Mouse (Mus musculus) B cell, adult 2 months (primary cell): ENCODE results near the gene Ehd3.

ENCODE experiments used
- DNase-seq, 2 experiments: peaks; one replicate each; pipeline ENCODE4 v3.0.0; 2022

Gene Ehd3

DNA sequence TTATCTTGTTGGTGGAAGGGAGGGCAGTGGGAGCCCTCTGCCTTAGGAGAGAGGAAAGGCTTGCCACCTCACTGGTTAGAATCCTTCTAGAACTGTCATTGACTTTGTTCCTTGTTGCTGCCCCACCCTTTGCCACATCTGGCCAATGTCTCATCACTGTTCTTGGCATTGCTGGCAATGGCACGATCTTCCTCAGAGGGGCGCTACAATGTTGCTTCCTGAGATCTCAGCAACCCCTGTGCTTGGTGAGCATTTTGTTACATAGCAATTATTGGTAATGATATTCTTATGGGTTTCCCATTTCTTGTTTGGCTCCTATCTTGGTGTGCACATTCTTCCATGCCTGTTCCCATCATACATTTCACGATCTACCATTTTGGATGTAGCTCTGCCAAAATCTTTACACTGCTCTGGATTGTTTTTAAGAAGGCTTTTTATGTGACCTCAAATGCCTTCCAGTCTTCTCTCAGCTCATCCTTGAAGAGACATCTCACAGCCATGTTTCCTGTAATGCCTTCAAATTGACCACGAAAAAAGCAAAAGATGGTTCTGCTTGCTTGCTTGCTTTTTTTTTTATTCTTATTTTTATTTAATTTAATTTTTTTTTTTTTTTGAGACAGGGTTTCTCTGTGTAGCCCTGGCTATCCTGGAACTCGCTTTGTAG is at the start of gene Ehd3:
Gene Ehd3 (plus strand): TSS at position 614 of the 664 bp plus-strand sequence.
- peak in 1 of 2 experiments; percentile 25 for DNase-seq

DNA sequence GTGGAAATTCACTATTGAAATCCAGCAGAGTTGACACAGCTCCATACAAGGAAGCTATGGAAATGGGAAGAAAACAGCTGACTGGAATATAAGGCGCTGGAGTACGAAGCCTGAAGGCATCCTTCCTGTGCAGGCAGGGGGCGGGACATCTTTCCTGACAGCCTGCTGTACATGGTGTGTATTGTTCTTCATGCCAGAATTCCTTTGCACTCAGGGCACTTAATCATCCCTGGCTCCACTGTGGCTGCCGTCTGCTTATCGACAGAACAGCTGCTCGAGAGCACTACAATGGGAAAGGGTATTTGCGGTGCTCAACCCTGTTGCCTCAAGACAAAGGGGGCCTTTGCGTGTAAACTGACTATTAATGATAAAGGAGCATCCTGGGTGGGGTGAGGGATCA is 33.0 kb upstream of the Ehd3 start:
- no peak for DNase-seq

DNA sequence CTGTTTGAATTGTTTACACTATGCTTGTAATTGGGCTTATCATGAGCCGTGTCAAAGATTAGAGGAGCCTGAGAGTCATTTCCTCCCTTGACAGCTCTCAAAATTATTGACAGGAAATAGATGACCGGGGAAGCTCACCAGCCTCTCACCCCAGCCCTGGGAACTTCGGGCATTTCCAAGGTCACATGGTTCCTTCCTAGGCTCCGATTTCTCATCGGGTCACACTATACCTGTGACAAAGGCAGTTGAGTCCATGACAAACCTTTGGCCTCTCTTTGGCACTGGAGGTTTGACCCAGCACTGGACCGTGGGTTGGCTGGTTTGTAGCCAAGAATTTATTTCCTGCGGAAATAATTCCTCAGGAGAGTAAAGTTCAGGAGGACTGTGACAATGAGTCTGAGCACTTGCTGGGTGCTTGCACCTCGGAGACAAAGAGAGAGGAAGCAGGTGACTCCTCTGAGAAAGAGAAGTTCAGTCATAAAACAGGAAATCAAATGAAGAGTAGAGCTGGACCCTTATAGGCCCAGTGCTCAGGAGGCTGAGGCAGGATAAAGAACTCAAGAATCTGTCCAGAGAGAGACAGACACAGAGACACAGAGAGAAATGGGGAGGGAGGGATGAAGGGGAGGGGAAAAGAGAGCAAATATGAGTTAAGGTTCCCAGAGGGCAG is 17.2 kb upstream of the Ehd3 start:
- peak in 1 of 2 experiments; percentile 5 for DNase-seq

DNA sequence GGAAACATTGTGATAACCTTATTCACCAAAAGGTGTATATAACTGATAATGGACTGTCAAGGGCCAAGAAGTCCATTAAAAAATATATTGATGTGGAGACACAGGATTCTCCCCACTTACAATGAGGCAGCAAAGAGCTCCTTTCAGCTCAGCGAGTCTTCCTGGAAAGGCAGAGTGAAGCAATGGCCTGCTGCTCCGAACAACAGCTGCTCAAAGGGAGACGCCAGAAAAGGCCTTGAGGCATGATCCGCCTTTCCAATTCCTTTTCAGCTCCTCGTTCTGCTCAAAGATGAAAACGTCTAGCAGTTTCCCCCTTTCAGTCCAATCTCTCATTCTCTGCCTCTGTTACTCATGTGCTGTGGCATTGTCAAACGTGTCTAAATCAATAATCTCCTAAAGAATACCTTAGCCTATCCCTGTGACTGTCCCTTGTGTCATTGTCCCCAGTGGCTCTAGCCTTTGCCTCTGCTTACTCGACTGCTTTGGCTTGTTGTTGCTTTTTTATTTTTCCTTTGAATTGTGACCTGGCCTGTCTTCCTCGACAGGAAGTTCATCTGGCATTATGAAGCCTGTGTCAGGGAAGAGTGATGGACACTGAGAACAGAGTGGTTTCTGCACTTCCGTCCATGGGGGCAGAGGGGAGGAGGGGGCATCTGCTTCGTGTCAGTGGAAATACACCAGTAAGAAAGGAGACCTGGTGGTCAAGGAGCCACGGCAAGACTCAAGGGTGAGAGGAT is 13.5 kb upstream of the Ehd3 start:
- DNase-seq, result no peak

DNA sequence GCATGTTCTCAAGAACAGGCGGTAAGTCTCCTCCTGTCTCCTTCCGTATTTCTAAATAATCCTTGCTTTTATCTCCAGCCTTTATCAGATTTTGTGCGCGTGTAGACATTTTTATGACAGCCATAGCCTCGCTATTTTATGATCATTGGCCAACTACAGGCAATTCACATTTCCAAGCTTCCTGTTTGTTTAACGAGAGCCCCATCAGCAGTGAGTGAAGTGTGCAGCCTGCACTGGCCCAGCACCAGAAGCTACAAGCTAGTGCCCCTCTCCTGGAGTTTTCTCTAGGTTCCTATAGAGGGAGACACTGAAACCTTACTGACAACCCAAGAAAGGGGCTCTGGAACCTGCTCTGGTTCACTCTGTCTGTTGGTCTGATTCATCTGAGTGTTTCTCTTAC is 7.1 kb upstream of the Ehd3 start:
- DNase-seq, result no peak

DNA sequence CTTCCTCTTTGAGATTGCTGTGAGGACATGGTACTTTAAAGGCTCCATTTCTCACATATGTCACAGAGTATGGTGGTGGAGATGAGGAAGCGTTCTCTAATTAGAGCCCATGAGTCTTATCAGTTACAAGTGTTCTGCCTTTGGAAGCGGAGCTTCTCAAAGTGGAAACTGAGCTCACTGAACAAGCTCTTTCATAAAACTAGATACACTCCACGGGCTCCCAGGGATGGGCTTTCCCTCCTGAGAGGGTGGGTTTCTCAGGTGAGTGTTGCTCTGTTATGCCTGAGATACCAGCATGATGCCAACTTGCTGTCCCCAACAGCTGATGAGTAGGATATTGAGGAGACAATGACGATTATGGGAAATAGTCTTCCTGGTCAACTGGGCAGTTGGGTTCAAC is 6.2 kb upstream of the Ehd3 start:
- no peak for DNase-seq

DNA sequence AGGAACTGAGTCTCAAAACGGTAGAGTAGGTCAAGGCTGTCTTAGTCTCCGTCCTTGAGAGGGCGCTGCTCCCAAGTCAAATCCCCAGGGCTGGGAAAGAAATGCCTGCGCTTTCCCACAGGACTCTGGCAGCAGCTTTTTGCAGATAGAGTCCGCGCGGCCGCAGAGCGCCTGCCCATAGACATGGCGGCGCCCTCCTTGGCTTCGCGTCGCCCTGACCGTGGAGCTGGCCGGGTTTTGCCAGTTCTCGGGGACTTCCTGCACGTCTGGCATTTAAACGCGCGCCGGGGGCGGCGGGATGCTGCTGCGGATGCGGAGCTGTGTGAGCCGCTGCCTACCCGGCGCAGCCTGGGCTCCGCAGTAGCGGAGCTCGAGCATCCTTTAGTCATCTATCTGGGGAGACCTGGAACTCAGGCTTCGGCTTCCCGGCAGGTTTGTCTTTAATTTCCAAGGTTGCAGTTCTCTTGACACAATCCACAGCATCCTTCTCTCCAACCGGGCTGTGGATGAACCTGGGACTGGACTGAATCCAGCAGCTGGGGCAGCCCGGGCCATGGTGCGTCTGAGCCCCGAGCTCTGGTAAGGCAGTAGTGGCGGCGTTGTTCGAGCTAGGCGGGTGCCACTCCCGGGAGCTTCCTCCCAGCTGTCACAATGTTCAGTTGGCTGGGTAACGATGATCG is 798 bp downstream of the Ehd3 start:
- DNase-seq, result peak; percentile 84

DNA sequence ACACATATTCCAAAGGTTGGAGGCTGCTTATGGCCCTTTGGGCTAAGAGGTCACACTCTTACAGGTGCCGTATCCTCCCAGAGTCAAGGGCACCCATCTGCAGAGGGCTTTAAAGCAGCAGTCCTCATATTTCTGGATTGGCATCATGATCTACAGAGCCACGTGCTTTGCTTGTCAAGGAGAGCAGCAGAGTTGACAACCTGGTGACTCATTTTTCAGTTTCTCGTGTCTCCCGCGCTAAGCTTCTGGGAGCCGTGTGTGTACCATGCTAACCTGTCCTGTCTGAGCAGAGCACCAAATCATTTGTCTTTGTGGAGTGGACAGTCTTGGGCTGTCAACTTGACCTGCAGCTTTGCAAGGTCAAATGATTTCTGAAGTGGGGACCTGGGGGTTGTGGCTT is 2.4 kb downstream of the Ehd3 start:
- DNase-seq, result no peak

DNA sequence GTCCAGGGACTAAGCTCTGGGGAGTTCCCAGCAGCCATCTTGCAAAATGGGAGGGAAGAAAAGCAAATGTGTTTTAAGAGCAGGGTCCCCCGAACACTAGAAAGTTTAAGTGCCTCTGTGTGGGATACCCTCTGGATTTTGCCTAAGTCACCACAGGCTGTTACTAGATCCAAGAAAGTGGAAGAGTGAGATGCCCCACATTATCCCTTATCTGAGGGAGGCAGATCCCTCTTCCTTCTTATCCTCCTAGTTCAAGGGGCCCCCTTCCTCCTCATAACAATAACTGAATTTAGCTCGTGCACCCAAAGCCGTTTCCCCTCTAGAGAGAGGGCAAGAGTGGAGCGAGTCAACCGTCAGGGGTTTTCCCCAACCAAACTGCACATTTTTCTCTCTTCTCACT is 3.3 kb downstream of the Ehd3 start:
- DNase-seq, result peak in 1 of 2 experiments; percentile 20

DNA sequence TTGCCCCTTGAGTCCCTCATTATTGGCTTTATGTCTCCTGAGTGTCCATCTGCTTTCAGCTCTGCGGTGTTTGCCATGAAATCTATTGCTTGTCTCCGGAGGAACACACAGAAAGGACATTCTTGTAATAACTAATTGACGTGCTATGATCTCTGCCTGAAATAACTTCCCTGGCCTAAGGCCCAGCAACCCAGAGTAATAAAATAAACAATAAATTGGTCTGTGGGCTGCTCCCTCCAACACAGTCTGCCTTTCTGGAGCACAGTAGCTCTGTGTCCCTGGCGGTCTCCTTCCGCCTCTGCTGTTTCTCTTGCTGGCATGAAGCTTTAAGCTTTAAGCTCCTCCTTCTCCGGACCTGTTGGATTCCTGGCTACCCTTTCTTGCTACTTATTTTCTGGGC is 4.5 kb downstream of the Ehd3 start:
- DNase-seq, result no peak

DNA sequence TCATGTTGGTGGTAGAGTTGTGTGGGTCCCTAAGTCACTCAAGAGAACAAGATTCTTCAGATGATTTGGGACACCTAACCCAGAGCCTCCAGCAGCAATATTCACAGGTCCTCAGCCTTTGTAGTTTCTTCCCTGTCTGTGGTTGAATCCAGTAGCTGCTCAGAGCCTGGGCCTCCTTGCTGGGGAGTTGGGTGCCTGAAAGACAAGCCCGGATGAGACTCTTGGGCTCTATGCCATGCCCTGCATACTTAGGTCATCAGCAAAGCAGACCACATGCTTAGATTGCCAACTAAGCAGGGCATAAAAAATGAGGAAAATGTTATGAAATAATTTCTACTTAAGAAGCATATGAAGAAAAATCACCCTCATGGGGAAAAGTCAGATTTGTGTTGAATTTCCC is 6.9 kb downstream of the Ehd3 start:
- no peak for DNase-seq

DNA sequence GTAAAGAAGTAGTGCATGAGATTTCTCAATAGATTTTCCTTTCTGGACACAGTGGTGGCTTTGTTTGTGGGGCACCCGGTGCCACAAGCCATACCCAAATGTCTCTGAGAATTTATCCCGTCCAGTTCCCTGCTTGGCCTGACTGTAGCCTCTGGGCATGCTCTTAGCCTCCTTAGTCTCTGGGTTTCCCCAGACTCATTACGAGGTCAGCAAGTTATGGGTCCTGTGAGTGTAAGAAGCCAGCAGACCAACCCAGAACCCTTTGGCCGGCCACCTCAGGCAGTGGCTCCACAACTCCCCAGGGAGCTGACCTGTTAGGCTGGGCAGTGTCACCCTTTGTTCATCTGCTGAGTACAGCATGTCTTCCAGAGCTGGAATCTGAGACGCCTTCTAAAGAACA is 7.6 kb downstream of the Ehd3 start:
- DNase-seq, result no peak

DNA sequence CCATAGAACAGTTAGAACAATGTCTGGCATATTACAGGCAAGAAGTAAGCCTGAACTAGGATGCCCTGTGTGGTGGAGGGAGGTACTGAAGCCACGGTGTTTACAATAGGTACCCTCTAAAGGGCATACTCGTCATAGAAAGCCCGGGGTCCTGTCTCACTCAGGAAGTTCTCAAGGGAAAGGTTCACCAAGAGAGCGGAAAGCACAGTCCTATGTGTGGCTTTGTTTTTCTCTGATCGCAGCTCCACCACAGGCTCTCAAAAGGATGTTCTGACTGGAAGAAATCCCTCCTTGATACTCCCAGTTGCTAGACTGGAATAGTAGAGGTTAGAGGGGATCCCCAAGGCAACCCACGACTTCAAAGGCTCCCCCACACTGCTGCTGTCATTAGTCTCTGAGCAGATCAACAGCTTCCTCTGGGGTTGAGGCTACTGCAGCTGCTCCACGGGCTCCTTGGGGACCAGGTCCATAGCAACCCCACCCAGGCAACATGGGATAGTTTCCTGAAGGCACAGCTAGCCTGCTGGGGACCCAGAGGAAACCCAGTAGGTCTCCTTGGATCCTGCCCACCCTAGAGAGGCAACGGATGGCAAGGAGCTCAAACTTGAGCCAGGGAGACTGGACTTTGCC is 9.2 kb downstream of the Ehd3 start:
- peak; percentile 59 to 60 for DNase-seq

DNA sequence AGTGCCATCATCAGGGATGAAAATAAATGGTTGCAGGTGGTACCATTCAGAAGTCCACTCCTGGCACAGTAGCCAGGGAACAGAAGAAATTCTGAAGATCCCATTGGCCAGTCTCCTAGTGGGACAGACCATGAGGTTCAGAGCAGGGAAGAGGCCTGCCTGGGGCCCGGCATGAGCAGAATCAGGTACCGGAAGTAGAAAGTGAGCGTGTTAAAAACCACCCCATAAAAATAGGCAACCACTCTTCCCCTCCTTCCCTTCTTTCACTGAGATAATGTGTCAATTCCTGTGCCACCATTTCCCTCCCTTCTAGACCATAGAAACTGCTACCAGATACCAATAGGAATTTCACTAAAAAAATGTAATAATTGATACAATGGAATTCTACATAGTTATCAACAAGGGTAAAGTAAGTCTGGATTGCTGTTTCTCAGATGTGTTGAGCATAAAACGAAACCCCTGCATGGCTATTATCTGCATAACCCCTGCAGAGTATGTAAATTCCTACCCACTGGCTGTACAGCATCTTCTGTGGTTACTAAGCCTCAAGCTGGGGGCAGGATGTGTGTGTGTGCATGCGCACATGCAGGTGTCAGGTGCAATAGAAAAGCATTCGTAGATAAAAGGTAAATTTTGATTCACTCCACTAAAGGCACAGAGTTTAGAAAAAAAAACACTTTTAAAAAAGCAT is 10.7 kb downstream of the Ehd3 start:
- DNase-seq, result peak; percentile 55 to 65

DNA sequence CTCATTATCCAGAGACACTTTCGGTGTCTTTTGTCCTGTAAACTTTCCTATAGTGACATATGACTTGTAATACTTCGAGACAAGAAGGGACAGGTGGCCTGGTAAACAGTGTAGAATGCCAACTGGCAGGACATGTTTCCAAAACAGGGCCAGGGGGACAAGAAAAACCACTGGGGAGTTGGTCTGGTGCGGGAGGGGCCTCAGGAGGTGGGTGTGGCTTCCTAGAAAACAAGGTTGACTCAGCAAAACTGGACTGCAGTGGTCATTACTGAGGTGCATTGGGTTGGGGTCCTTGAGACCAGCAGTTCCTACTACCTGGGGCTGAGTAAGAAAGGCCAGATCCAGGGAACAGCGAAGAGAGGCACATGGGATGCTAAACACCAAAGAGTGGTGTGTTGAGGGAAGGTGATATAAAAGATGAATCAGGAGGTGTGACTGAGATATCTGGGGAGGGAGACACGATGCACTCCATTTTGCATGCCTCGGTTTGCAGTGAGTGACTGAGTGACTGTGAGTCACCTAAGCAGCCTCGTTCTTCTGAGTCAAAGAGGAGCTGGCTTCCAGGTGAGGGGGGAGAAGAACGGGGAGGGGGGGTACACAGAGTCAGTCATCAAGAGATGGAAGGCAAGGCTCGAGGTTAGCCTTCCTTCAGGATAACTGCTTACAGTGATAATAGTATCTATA is 13.9 kb downstream of the Ehd3 start:
- no peak for DNase-seq

DNA sequence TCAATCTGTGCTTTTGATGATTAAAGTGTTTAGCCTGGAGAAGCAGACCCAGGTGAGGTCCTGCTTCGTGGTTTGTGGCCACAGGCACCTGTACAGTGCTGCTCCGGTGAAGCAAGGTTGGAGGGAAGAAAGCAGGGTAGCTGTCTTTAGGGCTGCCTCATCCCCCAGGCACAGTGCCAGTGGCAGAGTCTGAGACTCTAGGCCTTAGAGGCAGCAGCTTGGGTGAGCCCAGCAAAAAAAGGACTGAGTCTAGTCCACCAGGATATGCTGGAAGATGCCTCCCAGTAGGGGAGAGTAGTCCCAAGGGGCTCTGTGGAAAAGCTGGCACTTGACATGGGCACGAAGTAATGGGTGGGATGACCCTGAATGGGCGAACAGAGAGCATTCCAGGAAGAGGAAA is 15.0 kb downstream of the Ehd3 start:
- DNase-seq, result no peak

DNA sequence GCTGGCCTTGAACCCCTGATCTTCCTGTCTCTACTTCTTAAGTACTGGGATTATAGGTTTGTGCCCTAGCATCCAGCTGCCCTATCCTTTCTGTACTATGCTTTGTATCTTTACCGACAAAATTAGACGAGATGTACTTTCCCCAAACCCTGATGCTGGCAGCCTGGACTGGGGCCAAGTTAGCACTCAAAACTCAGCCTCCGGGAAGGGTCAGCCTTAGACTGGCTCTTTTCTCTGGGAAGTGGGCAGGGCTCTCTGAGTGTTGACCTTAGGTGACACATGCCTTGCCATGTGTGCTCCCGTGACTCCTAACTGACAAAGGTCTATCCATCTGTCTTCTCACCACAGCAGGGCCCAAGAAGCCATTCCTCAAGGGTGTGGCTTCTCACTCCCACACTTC is 16.8 kb downstream of the Ehd3 start:
- DNase-seq, result no peak

DNA sequence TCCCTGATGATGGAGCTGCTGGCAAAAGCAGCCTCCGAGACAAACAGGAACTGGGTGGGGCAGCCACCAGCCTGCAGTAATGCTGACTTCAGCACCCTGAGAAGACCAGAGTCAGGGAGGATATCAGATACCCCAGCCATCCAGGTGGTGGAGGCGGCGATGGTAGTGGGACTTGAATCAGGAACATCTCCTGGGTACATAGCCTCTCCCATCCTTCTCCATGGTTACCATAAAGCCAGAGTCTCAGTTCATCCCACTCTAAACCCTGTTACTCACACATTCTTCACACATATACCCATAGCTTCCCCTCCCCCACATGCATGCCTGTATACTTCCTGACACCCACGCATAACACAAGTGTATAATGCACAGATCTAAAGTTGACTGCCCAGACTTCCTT is 18.3 kb downstream of the Ehd3 start:
- DNase-seq, result peak; percentile 34 to 42

DNA sequence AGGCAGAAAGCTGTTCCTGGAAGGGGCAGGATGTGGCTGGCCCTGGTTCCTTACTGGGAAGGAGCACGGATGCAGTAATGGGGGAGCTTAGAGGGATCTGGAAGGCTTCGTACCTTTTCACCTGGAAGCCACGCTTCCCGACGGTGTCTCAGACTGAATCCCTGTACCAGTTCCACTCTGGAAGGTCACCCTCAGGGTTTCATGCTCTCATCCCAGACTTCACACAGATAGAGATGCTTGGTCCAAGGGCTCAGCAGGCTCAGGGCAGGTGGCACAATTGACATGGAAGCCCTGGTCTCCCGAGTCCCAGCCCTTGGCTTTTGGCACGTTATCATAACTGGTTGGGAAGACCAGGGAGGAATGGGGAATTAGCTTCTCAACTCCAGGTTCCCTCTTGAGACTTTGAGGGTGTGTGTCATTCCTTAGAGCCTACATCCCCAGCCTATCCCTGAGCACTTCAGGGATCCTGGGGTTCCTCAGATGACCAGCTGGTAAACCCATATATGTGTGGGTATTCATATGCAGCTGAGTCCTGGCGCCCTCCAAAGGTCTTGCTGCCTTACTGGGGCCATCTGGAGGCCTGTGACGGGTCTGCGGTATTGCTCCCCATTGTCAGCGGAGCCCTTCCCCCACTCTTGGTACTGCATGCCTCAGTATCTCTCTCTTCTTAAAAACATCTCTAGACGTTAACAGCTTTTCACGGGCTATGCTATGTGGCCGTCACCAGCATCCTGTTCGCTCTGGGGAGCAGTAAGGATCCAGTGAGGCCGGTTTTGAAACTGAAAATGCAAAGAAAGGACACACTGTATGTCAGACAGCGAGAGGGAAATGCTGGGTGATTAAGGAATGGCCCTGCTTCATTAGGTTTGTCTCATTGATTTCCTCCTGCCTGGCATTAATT is 19.4 kb downstream of the Ehd3 start:
- DNase-seq, result no peak

DNA sequence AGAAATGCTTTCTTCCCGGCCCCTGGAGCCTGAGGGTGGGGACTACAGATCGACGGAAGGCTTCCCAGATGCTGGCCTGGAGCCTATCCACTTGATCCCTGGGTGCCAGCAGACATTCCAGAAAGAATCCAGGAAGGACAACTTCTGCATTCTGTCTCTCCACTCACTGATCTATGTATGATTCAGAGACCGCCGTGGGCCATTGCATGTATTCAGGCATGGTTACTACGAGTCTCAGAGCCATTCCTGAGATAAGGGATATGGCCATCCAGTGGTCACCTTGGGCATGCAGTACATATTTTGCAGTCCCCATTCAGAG is 20.0 kb downstream of the Ehd3 start:
- DNase-seq, result no peak

DNA sequence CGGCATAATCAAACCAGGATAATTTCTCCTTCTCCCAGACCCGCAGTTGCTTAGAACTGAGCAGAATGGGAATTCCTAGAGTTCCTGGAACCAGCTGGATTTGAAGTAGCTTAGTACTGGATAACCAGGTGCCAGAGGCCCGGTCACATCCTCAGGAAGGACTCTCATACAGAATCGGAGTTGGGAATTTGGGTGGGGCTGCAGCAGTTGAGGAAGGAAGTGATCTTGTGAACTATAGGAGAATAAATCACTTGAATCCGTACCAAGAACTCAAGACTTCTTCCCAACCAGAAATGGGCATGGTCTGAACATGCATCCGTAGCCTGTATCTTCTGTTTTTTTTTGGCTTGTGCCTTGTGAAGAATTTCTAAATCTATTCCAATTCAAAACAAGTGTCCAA is 22.2 kb downstream of the Ehd3 start:
- DNase-seq, result no peak
